Mouse (Mus musculus): ENCODE measurements at regions not wholly inside any gene's neighbourhood (a gene's known extent, or its start where the extent isn't known, plus 50 kb on each side); places are given as distances from the start of the nearest gene placed in this dataset.

GRCm38 (mm10) chr5:112120766-112121165 is 131.6 kb downstream of the Cryba4 start:
- H3K9ac ChIP-seq (replicated peaks) = no peak overlapping the region
- ATAC-seq (ENCODE audit: low FRiP score) = no peak
- H3K4me3 ChIP-seq (replicated peaks) = no peak overlapping the region
- peaks cover 13% of the 10 kb centered on the region for H3K27me3 ChIP-seq (replicated peaks)
- no peaks in the 10 kb centered on the region for H3K36me3 ChIP-seq
- H3K4me1 ChIP-seq = peaks cover 17% of the 10 kb centered on the region
- no peaks in the 10 kb centered on the region for H3K9me3 ChIP-seq (replicated peaks)
- WGBS = 78% methylated on average over 6 of the region's 6 CpGs
- H3K27ac ChIP-seq (replicated peaks) = no peak overlapping the region
- H3K4me2 ChIP-seq = no peak overlapping the region

DNA sequence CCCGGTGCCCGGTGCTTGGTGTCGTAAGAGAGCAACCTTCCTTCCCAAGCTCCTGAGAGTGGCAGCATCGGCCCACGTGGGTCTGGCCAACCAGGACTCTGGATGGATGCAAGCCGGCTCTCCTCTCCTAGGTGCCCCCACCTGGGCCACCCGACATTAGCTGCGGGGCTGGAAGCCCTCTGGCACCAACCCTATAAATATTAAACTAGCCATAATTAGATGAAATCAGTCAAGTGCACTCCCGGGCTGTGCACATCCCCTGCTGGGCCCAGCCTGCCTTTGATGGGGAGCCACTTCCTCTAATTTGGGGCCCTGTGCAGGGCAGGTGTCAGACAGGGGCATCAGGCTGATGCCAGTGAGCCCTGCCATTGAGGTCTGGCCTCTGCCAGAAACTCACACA is 130.8 kb downstream of the Cryba4 start:
- Histone ChIP-seq H3K9ac (replicated peaks) (no peak overlapping the region), H3K9me3 (replicated peaks) (no peaks in the 10 kb centered on the region), H3K27ac (replicated peaks) (no peak overlapping the region), H3K4me1 (peaks cover 17% of the 10 kb centered on the region), H3K4me3 (replicated peaks) (no peak overlapping the region), H3K27me3 (replicated peaks) (peaks cover 16% of the 10 kb centered on the region), H3K4me2 (no peak overlapping the region), H3K36me3 (no peaks in the 10 kb centered on the region)
- ATAC-seq (ENCODE audit: low FRiP score) = no peak
- 42% methylated on average over 9 of the region's 9 CpGs for WGBS

- H3K4me2 ChIP-seq = no peak overlapping the region
- H3K9ac ChIP-seq (replicated peaks) = no peak overlapping the region
- H3K4me3 ChIP-seq (replicated peaks) = no peak overlapping the region
- no peaks in the 10 kb centered on the region for H3K36me3 ChIP-seq
- no peak overlapping the region for H3K27ac ChIP-seq (replicated peaks)
- peaks cover 16% of the 10 kb centered on the region; the same call in 1 of the 2 replicates for H3K27me3 ChIP-seq (replicated peaks)
- H3K9me3 ChIP-seq (replicated peaks) = no peaks in the 10 kb centered on the region
- ATAC-seq (ENCODE audit: low FRiP score) = no peak
- peaks cover 14% of the 10 kb centered on the region for H3K4me1 ChIP-seq
- WGBS = 9% methylated on average over 5 of the region's 5 CpGs
Measured at GRCm38 (mm10) chr5:112122581-112122980, 129.7 kb downstream of the Cryba4 start.

GRCm38 (mm10) chr5:112127171-112127570 is 125.1 kb downstream of the Cryba4 start:
- Histone ChIP-seq H3K36me3 (no peaks in the 10 kb centered on the region), H3K4me2 (no peak overlapping the region), H3K27ac (replicated peaks) (no peak overlapping the region), H3K27me3 (replicated peaks) (peaks cover 27% of the 10 kb centered on the region; the same call in 1 of the 2 replicates), H3K9ac (replicated peaks) (no peak overlapping the region), H3K4me3 (replicated peaks) (no peak overlapping the region), H3K9me3 (replicated peaks) (no peaks in the 10 kb centered on the region), H3K4me1 (peaks cover 4% of the 10 kb centered on the region)
- ATAC-seq (ENCODE audit: low FRiP score) = no peak
- 81% methylated on average over 4 of the region's 4 CpGs for WGBS

DNA sequence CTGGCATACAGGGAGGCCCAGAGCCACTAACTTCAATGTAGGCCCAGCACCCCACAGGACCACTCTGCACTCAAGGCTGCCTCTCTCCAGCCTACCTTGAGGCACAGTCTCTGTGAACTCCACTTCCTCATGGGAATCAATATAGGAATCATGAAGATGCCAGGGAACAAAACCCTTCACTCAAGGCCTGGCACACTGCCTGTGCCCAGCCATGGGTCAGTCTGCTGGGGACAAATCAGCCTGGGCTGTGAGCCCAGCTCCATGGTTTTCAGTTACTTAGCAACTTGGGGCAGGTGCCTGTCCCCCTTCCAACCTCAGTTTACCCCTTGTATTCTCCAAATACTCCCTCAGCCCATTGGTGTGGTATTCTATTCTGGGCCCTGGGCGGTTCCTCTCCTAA is 119.6 kb downstream of the Cryba4 start:
- Histone ChIP-seq H3K27ac (replicated peaks) (no peak overlapping the region), H3K36me3 (no peaks in the 10 kb centered on the region), H3K9me3 (replicated peaks) (no peaks in the 10 kb centered on the region), H3K4me2 (no peak overlapping the region), H3K4me1 (peaks cover 23% of the 10 kb centered on the region), H3K9ac (replicated peaks) (no peak overlapping the region), H3K27me3 (replicated peaks) (peaks cover 19% of the 10 kb centered on the region; the same call in 1 of the 2 replicates), H3K4me3 (replicated peaks) (no peak overlapping the region)
- no peak for ATAC-seq (ENCODE audit: low FRiP score)
- WGBS = 97% methylated on average over 1 of the region's 1 CpGs

- Histone ChIP-seq H3K4me1 (peaks cover 23% of the 10 kb centered on the region), H3K4me2 (no peak overlapping the region), H3K4me3 (replicated peaks) (no peak overlapping the region), H3K27me3 (replicated peaks) (peaks cover 24% of the 10 kb centered on the region; the same call in 1 of the 2 replicates), H3K27ac (replicated peaks) (peak overlapping the region; percentile 70), H3K36me3 (no peaks in the 10 kb centered on the region), H3K9ac (replicated peaks) (0 out of 2 replicates have a peak overlapping the region, but pooled peaks have one; percentile 7), H3K9me3 (replicated peaks) (no peaks in the 10 kb centered on the region)
- 36% methylated on average over 21 of the region's 21 CpGs for WGBS
- ATAC-seq (ENCODE audit: low FRiP score) = peak; percentile 83
Measured at GRCm38 (mm10) chr5:112133688-112134573, 118.4 kb downstream of the Cryba4 start.

DNA sequence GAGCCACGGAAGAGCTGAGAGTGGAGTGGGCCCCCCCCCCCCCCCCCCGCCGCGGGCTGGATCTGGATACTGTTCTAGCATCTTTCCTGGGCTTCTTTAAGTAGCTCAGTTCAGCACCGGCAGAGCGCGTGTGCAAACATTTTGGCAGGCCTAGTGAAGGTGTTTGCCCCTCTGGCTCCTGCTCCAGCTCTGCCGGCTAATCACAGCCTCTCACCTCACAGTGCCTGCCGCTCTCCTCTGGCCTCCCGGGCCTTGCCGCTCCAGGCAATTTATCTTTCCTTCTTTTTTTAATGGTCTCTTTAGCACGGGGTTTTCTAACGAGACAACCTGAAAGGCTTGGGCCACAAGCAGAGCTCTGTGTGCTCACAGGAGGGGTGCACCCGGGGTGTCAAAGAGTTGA is 115.7 kb downstream of the Cryba4 start:
- no peak for ATAC-seq (ENCODE audit: low FRiP score)
- Histone ChIP-seq H3K4me1 (peaks cover 23% of the 10 kb centered on the region), H3K4me2 (no peak overlapping the region), H3K9ac (replicated peaks) (no peak overlapping the region), H3K27ac (replicated peaks) (no peak overlapping the region), H3K36me3 (no peaks in the 10 kb centered on the region), H3K9me3 (replicated peaks) (no peaks in the 10 kb centered on the region), H3K4me3 (replicated peaks) (no peak overlapping the region), H3K27me3 (replicated peaks) (peaks cover 19% of the 10 kb centered on the region; the same call in 1 of the 2 replicates)
- WGBS = 27% methylated on average over 12 of the region's 14 CpGs

- 92% methylated on average over 3 of the region's 3 CpGs for whole genome bisulfite sequencing
Measured at GRCm38 (mm10) chr5:112138246-112138645, 114.1 kb downstream of the Cryba4 start.

DNA sequence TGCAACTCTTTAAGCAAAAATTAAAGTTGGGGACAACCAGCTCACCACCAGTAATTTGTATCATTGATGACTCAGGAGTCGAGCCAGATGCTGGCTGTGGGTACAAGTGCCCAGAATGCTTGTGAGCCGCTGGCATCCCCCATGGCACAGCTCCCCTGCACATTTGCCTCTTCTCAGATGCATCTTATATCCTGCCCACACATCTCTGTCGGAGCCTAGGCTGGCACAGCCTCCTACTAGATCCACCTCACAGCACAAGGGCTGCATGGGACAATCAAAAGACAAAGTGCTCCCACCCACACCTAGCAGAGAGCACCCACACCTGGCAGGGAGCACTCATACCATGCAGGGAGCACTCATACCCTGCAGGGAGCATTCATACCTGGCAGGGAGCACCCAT is 109.6 kb downstream of the Cryba4 start:
- Histone ChIP-seq H3K36me3 (no peaks in the 10 kb centered on the region), H3K4me1 (0 out of 2 replicates have a peak, but pooled peaks cover 2% of the 10 kb centered on the region), H3K27ac (replicated peaks) (no peak overlapping the region), H3K4me2 (no peak overlapping the region), H3K4me3 (replicated peaks) (no peak overlapping the region), H3K9ac (replicated peaks) (no peak overlapping the region), H3K9me3 (replicated peaks) (no peaks in the 10 kb centered on the region), H3K27me3 (replicated peaks) (peaks cover 33% of the 10 kb centered on the region)
- WGBS = 84% methylated on average over 3 of the region's 3 CpGs
- ATAC-seq (ENCODE audit: low FRiP score) = no peak

More at GRCm38 (mm10) chr5:112138246-112138645, 114.1 kb downstream of the Cryba4 start:
- Histone ChIP-seq H3K36me3 (no peaks in the 10 kb centered on the region), H3K4me1 (peaks cover 22% of the 10 kb centered on the region), H3K4me2 (no peak overlapping the region), H3K27ac (replicated peaks) (no peak overlapping the region), H3K4me3 (replicated peaks) (no peak overlapping the region), H3K9me3 (replicated peaks) (no peaks in the 10 kb centered on the region), H3K27me3 (replicated peaks) (peaks cover 20% of the 10 kb centered on the region; the same call in 1 of the 2 replicates), H3K9ac (replicated peaks) (no peak overlapping the region)
- no peak for ATAC-seq (ENCODE audit: low FRiP score)

DNA sequence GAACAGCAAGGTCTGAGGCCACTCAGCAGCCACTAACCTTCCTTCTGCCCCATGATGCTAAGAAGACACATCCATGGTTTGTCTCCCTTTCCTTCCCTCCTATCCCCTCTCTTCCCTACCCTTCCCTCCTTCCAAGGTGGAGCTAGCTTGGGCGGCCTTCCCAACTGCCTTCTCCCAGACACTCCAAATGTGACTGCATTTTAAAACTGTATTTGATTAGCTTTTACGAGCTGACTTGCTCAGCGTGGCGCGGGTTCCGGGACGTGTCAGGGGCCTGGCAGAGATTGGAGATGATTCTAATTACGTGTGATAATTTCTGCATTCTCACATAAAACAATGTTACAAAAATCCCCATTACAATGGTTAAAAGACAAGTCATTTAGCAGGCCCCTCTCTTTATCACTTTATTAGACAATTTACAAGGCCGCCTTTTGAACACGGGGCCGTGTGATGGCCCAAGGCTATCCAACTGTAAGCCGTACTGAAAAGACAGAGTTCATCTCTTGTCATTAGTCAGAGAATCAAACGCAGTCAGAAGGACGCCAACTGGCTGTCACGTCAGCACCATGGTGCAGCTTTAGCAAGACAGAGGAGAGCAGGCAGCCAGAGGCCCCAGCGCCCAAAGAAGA is 108.2 kb downstream of the Cryba4 start:
- Histone ChIP-seq H3K9me3 (replicated peaks) (no peaks in the 10 kb centered on the region), H3K27me3 (replicated peaks) (peaks cover 29% of the 10 kb centered on the region), H3K4me1 (0 out of 2 replicates have a peak, but pooled peaks cover 2% of the 10 kb centered on the region), H3K27ac (replicated peaks) (no peak overlapping the region), H3K36me3 (no peaks in the 10 kb centered on the region), H3K9ac (replicated peaks) (no peak overlapping the region), H3K4me2 (no peak overlapping the region), H3K4me3 (replicated peaks) (no peak overlapping the region)
- 46% methylated on average over 16 of the region's 16 CpGs for WGBS
- ATAC-seq (ENCODE audit: low FRiP score) = no peak

GRCm38 (mm10) chr5:112153675-112154085 is 98.6 kb downstream of the Cryba4 start:
- H3K9me3 ChIP-seq (replicated peaks) = no peaks in the 10 kb centered on the region
- peak overlapping the region; percentile 78 for H3K4me2 ChIP-seq
- H3K27ac ChIP-seq (replicated peaks) = no peak overlapping the region
- H3K9ac ChIP-seq (replicated peaks) = peak overlapping the region; percentile 54
- peaks cover 31% of the 10 kb centered on the region for H3K27me3 ChIP-seq (replicated peaks)
- peaks cover 5% of the 10 kb centered on the region for H3K4me1 ChIP-seq
- H3K4me3 ChIP-seq (replicated peaks) = peak overlapping the region; percentile 38
- ATAC-seq (ENCODE audit: low FRiP score) = peak; percentile 83
- WGBS = under 1% methylated on average over 39 of the region's 39 CpGs
- H3K36me3 ChIP-seq = no peaks in the 10 kb centered on the region

- Histone ChIP-seq H3K27ac (replicated peaks) (no peak overlapping the region), H3K36me3 (no peaks in the 10 kb centered on the region), H3K4me2 (no peak overlapping the region), H3K4me1 (peaks cover 5% of the 10 kb centered on the region), H3K27me3 (replicated peaks) (peaks cover 26% of the 10 kb centered on the region), H3K4me3 (replicated peaks) (no peak overlapping the region), H3K9ac (replicated peaks) (no peak overlapping the region), H3K9me3 (replicated peaks) (no peaks in the 10 kb centered on the region)
- ATAC-seq (ENCODE audit: low FRiP score) = no peak
- 74% methylated on average over 4 of the region's 4 CpGs for WGBS
Measured at GRCm38 (mm10) chr5:112154650-112155049, 97.7 kb downstream of the Cryba4 start.
